Mouse (Mus musculus): ENCODE results near the gene C1qa. TPM values are rescaled to one million over a fixed set of nuclear protein-coding genes. Genes with fewer than 3 reads are reported as not detected.
A peak's percentile ranks its signal among the peaks of the same experiment; 100 is the strongest.

The C1qa gene
- polyA plus RNA-seq, 1 experiment from 2014 or later = 11.2 TPM

GRCm38 (mm10) chr4:136924529-136924928, 25.9 kb upstream of the C1qa start:
- H3K36me3 ChIP-seq = no peaks in the 10 kb centered on the region
- H3K27ac ChIP-seq (ENCODE audit: poor library complexity, severe bottlenecking) = no peak overlapping the region
- no peak overlapping the region for H3K4me3 ChIP-seq
- no peaks in the 10 kb centered on the region for H3K9me3 ChIP-seq (replicated peaks)
- H3K4me1 ChIP-seq (replicated peaks) = no peaks in the 10 kb centered on the region
- H3K9ac ChIP-seq = no peak overlapping the region
- H3K4me2 ChIP-seq = no peak overlapping the region
- 5% methylated on average over 6 of the region's 6 CpGs for WGBS
- H3K27me3 ChIP-seq (replicated peaks) = peaks cover 85% of the 10 kb centered on the region
- no peak for ATAC-seq (ENCODE audit: insufficient number of reproducible peaks, low FRiP score)

- Histone ChIP-seq H3K4me3 (no peak overlapping the region), H3K27ac (ENCODE audit: poor library complexity, severe bottlenecking) (no peak overlapping the region), H3K27me3 (replicated peaks) (peaks cover 73% of the 10 kb centered on the region), H3K36me3 (no peaks in the 10 kb centered on the region), H3K9ac (no peak overlapping the region), H3K4me2 (no peak overlapping the region), H3K9me3 (replicated peaks) (no peaks in the 10 kb centered on the region), H3K4me1 (replicated peaks) (no peaks in the 10 kb centered on the region)
- ATAC-seq (ENCODE audit: insufficient number of reproducible peaks, low FRiP score) = no peak
- WGBS = 72% methylated on average over 3 of the region's 3 CpGs
Observed at GRCm38 (mm10) chr4:136919526-136919925, 20.9 kb upstream of the C1qa start.

DNA sequence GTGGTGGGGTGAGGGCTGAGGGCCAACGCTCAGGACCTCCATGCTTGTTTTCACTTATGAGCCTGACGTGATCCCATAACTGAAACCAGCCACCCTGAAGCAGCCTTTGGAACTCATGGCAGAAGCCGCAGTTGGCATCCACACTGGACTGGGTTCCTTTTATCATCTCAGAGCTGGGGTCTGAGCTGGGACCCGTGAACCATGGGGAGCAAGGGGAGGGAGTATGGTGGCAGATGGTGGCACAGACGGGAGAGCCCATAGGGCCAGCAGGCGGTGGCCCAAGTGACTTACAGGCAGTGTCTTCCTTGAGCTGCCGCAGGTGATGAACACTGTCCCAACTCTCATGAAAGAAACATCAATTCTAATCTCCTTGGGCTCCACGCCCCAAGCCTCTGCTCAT, 20.2 kb upstream of the C1qa start:
- Histone ChIP-seq H3K9ac (no peak overlapping the region), H3K4me2 (no peak overlapping the region), H3K27ac (ENCODE audit: poor library complexity, severe bottlenecking) (no peak overlapping the region), H3K27me3 (replicated peaks) (peaks cover 79% of the 10 kb centered on the region), H3K4me1 (replicated peaks) (no peaks in the 10 kb centered on the region), H3K36me3 (no peaks in the 10 kb centered on the region), H3K9me3 (replicated peaks) (no peaks in the 10 kb centered on the region), H3K4me3 (no peak overlapping the region)
- ATAC-seq (ENCODE audit: insufficient number of reproducible peaks, low FRiP score) = no peak
- WGBS = 81% methylated on average over 8 of the region's 8 CpGs

DNA sequence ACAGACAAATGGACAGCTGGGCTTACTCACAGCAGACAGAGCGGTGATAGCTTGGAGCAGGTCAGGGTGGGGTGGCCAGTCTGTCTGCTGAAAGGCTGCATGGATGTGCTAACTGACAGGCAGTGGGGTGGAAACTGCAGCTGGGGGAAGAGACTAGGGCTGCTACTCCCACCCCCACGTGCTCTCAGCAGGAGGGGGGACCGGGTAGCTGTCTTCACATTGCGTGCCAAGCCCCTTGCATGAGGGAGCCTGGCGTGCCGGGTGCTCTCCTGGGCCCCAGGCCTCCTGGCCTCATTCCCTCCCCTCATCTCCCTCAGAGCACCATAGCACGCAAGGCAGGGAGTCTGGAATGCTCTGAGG, 18.5 kb upstream of the C1qa start:
- H3K4me3 ChIP-seq = no peak overlapping the region
- no peak overlapping the region for H3K4me2 ChIP-seq
- H3K4me1 ChIP-seq (replicated peaks) = no peaks in the 10 kb centered on the region
- H3K36me3 ChIP-seq = no peaks in the 10 kb centered on the region
- H3K27ac ChIP-seq (ENCODE audit: poor library complexity, severe bottlenecking) = no peak overlapping the region
- ATAC-seq (ENCODE audit: insufficient number of reproducible peaks, low FRiP score) = peak; percentile 15; the same call in 1 of the 2 replicates
- H3K9ac ChIP-seq = no peak overlapping the region
- no peaks in the 10 kb centered on the region for H3K9me3 ChIP-seq (replicated peaks)
- peaks cover 81% of the 10 kb centered on the region for H3K27me3 ChIP-seq (replicated peaks)
- 26% methylated on average over 7 of the region's 7 CpGs for WGBS

GRCm38 (mm10) chr4:136916359-136917164, 18.0 kb upstream of the C1qa start:
- no peak for ATAC-seq (ENCODE audit: insufficient number of reproducible peaks, low FRiP score)
- 63% methylated on average over 20 of the region's 20 CpGs for WGBS
- Histone ChIP-seq H3K4me1 (replicated peaks) (no peaks in the 10 kb centered on the region), H3K27ac (ENCODE audit: poor library complexity, severe bottlenecking) (no peak overlapping the region), H3K36me3 (no peaks in the 10 kb centered on the region), H3K4me2 (no peak overlapping the region), H3K27me3 (replicated peaks) (peaks cover 81% of the 10 kb centered on the region), H3K9me3 (replicated peaks) (no peaks in the 10 kb centered on the region), H3K4me3 (no peak overlapping the region), H3K9ac (no peak overlapping the region)

GRCm38 (mm10) chr4:136912841-136913240, 14.2 kb upstream of the C1qa start:
- H3K4me3 ChIP-seq = no peak overlapping the region
- H3K36me3 ChIP-seq = no peaks in the 10 kb centered on the region
- H3K27ac ChIP-seq (ENCODE audit: poor library complexity, severe bottlenecking) = no peak overlapping the region
- H3K4me1 ChIP-seq (replicated peaks) = no peaks in the 10 kb centered on the region
- no peak for ATAC-seq (ENCODE audit: insufficient number of reproducible peaks, low FRiP score)
- no peaks in the 10 kb centered on the region for H3K9me3 ChIP-seq (replicated peaks)
- no peak overlapping the region for H3K4me2 ChIP-seq
- WGBS = 21% methylated on average over 9 of the region's 9 CpGs
- peaks cover 83% of the 10 kb centered on the region for H3K27me3 ChIP-seq (replicated peaks)
- no peak overlapping the region for H3K9ac ChIP-seq

DNA sequence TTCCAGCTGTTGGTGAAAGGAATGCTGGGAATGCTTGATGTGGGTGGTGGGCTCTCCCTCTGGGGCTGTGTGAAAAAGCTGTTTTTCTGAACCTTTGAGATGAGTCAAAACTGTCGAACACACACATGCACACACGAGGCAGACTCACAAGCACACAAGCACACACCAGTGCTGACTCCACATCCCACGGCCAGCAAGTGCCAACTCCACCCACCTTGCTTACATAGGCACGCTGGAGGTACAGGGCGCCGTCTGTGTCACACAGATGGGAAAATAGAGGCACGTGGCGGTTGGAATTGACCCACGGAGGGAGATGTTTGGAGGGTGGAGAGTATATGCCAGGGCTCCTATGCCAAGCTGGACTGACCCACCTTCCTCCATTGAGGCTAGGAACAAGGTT, 13.2 kb upstream of the C1qa start:
- no peak overlapping the region for H3K4me2 ChIP-seq
- no peak overlapping the region for H3K9ac ChIP-seq
- peaks cover 81% of the 10 kb centered on the region for H3K27me3 ChIP-seq (replicated peaks)
- no peaks in the 10 kb centered on the region for H3K4me1 ChIP-seq (replicated peaks)
- WGBS = 40% methylated on average over 9 of the region's 9 CpGs
- H3K27ac ChIP-seq (ENCODE audit: poor library complexity, severe bottlenecking) = no peak overlapping the region
- H3K4me3 ChIP-seq = no peak overlapping the region
- no peak for ATAC-seq (ENCODE audit: insufficient number of reproducible peaks, low FRiP score)
- H3K9me3 ChIP-seq (replicated peaks) = no peaks in the 10 kb centered on the region
- H3K36me3 ChIP-seq = no peaks in the 10 kb centered on the region

DNA sequence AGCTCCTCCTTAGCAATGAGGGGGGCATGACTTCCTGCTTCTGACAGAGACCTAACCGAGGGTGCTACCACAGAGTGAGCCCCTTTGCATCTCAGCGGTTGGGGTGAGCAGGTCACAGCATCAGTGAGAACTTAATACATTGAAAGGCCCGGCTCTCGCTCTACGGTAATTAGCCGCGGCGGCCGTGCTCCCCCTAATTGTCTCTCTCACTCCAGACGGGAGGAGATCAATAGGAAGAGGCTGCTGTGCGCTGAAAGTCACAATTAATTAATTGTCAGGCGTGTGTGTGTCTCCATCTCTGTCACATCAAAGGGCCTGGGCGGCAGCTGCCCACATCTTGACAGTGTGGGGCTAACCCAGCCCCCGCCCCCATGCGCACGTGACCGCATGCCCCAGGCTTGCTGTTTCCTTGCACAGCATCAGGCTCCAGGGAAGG, 12.6 kb upstream of the C1qa start:
- WGBS = 7% methylated on average over 17 of the region's 17 CpGs
- Histone ChIP-seq H3K27me3 (replicated peaks) (peaks cover 81% of the 10 kb centered on the region), H3K27ac (ENCODE audit: poor library complexity, severe bottlenecking) (no peak overlapping the region), H3K4me3 (no peak overlapping the region), H3K9ac (no peak overlapping the region), H3K4me1 (replicated peaks) (no peaks in the 10 kb centered on the region), H3K4me2 (no peak overlapping the region), H3K36me3 (no peaks in the 10 kb centered on the region), H3K9me3 (replicated peaks) (no peaks in the 10 kb centered on the region)
- ATAC-seq (ENCODE audit: insufficient number of reproducible peaks, low FRiP score) = no peak

DNA sequence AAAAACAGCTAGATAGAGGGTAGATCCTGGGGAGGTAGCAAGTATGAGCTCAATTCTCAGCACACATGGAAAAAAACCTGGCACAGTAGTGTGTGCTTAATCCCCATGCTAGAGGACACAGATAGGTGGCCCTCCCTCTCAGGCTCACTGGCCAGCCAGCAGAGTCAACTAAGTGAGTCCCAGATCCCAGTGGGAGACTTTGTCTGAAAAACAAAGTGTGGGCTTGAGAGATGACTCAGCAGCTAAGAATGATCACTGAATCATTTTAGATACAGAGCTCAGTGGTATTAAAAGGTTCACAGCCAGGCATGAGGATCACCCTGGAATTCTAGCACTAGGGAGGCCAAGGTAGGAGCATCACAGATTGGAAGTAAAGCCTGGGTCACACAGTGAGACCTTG, 9.2 kb upstream of the C1qa start:
- H3K27ac ChIP-seq (ENCODE audit: poor library complexity, severe bottlenecking) = no peak overlapping the region
- no peaks in the 10 kb centered on the region for H3K9me3 ChIP-seq (replicated peaks)
- peaks cover 81% of the 10 kb centered on the region for H3K27me3 ChIP-seq (replicated peaks)
- H3K9ac ChIP-seq = no peak overlapping the region
- no peak overlapping the region for H3K4me3 ChIP-seq
- no peak for ATAC-seq (ENCODE audit: insufficient number of reproducible peaks, low FRiP score)
- H3K4me1 ChIP-seq (replicated peaks) = no peaks in the 10 kb centered on the region
- no peak overlapping the region for H3K4me2 ChIP-seq
- H3K36me3 ChIP-seq = no peaks in the 10 kb centered on the region

- 11% methylated on average over 7 of the region's 7 CpGs for WGBS
- peak; percentile 11; the same call in 1 of the 2 replicates for ATAC-seq (ENCODE audit: insufficient number of reproducible peaks, low FRiP score)
- peaks cover 81% of the 10 kb centered on the region for H3K27me3 ChIP-seq (replicated peaks)
- no peaks in the 10 kb centered on the region for H3K9me3 ChIP-seq (replicated peaks)
- H3K9ac ChIP-seq = no peak overlapping the region
- H3K27ac ChIP-seq (ENCODE audit: poor library complexity, severe bottlenecking) = no peak overlapping the region
- no peak overlapping the region for H3K4me3 ChIP-seq
- no peaks in the 10 kb centered on the region for H3K36me3 ChIP-seq
- H3K4me1 ChIP-seq (replicated peaks) = no peaks in the 10 kb centered on the region
- H3K4me2 ChIP-seq = no peak overlapping the region
Observed at GRCm38 (mm10) chr4:136907033-136907432, 8.4 kb upstream of the C1qa start.

DNA sequence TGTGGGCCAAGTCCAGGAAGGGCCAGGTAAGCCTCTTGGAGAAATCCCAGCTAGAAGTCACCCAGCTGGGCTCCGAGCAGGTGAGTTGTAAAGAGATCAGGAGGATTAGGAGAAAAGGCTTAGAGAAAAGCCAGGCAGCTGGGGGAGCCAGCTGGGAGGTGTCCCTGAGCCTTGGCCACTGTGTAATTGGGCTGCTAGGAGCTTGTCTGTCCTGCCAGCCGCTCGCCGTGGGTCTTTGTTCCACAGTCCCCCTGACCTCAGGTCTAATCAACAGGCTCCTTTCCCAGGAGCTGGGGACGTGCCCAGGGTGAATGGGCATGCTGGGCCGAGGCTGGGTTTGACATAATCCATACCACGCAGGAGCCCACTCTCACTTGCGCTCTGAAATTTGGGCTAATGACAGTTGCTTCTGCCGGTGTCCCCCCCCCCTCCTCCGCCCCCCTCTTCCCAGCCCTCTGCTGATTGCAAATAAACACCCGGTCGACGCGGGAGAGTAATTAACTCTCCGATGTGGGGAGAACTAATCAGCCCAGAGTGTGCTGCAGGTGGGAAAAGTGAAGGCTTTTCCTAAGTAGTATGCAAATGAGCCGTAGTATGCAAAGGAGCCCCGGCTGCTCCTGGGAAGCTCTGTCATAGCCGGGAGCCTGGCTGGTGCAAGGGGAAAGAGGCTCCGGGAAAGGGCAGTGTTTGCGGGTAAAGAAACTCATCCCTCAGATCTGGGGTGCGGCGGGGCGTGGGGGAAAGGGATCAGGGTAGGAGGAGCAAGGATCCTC, 6.3 kb upstream of the C1qa start:
- H3K4me3 ChIP-seq = peak overlapping the region; percentile 8; the same call in 1 of the 2 replicates
- ATAC-seq (ENCODE audit: insufficient number of reproducible peaks, low FRiP score) = no peak
- 2% methylated on average over 22 of the region's 23 CpGs for WGBS
- H3K27ac ChIP-seq (ENCODE audit: poor library complexity, severe bottlenecking) = no peak overlapping the region
- 0 out of 2 replicates have a peak overlapping the region, but pooled peaks have one; percentile 9 for H3K4me2 ChIP-seq
- no peaks in the 10 kb centered on the region for H3K4me1 ChIP-seq (replicated peaks)
- H3K9ac ChIP-seq = no peak overlapping the region
- H3K27me3 ChIP-seq (replicated peaks) = peaks cover 73% of the 10 kb centered on the region
- no peaks in the 10 kb centered on the region for H3K36me3 ChIP-seq
- no peaks in the 10 kb centered on the region for H3K9me3 ChIP-seq (replicated peaks)
